Mouse (Mus musculus): ENCODE measurements around the gene Map3k5.

GRCm38 (mm10) chr10:20071716-20072115, 137.4 kb downstream of the Map3k5 start:
- TF ChIP-seq CTCF (conservative IDR thresholded peaks at IDR 0.05; ENCODE audit: low read length) (no peak), POU5F1 (IDR thresholded peaks at IDR 0.05; ENCODE audit: borderline replicate concordance, low read length) (no peak), NANOG (IDR thresholded peaks at IDR 0.05; ENCODE audit: borderline replicate concordance, low read length) (no peak)
